Mouse (Mus musculus): ENCODE measurements around the gene Parp16. TPM values are rescaled to one million over a fixed set of nuclear protein-coding genes. Genes with fewer than 3 reads are reported as not detected.

Parp16 gene
- total and polyA plus RNA-seq, 3 experiments = 0.44 to 1.7 (median 0.81) TPM

- Histone ChIP-seq H3K9me3 (replicated peaks; ENCODE audit: low read length) (no peaks in the 10 kb centered on the region), H3K27me3 (replicated peaks) (peaks cover 3% of the 10 kb centered on the region), H3K36me3 (replicated peaks in 1 of 2; ENCODE audit: control insufficient read depth in 1 of 2, insufficient read depth in 1 of 2, low read length in 1 of 2) (peaks cover 0 to 2% of the 10 kb centered on the region in 2 experiments), H3K4me2 (ENCODE audit: insufficient read depth, low read depth, poor library complexity, severe bottlenecking) (no peak overlapping the region), H3K9ac (ENCODE audit: insufficient read depth, low read depth) (no peak overlapping the region), H3K79me2 (replicated peaks; ENCODE audit: control insufficient read depth, extremely low read depth, insufficient read depth, poor library complexity, severe bottlenecking) (no peaks in the 10 kb centered on the region), H3K4me3 (replicated peaks in 1 of 3; ENCODE audit: low read depth in 2 of 3, low read length in 2 of 3, poor library complexity in 1 of 3) (no peak overlapping the region), H3K4me1 (ENCODE audit: control insufficient read depth in 1 of 2, insufficient read depth in 2 of 2) (peaks cover 2 to 16% of the 10 kb centered on the region in 2 experiments; a peak in 3 of 4 replicates), H3K27ac (ENCODE audit: insufficient read depth, low read depth) (no peak overlapping the region)
- dilution Hi-C loops (cut with MboI; ENCODE audit: extremely low pct_ligation_motif_present, extremely low pct_unique_long_range_greater_than_20kb, low sequenced_read_pairs) (no loop called here), in situ Hi-C loops (cut with MboI; ENCODE audit: low pct_ligation_motif_present, low pct_unique_long_range_greater_than_20kb, low sequenced_read_pairs) (loop anchor here (5.0 kb wide), 1 partner anchor 38 kb away; no protein-coding TSS in a partner anchor)
- TF ChIP-seq NRF1 (IDR thresholded peaks at IDR 0.05; ENCODE audit: low read depth, low read length) (no peak), NELFE (IDR thresholded peaks at IDR 0.05; ENCODE audit: low read depth, low read length) (no peak), JUND (conservative IDR thresholded peaks at IDR 0.05; ENCODE audit: low read depth, low read length) (no peak), UBTF (IDR thresholded peaks at IDR 0.05; ENCODE audit: low read depth, low read length) (no peak), ZKSCAN1 (IDR thresholded peaks at IDR 0.05; ENCODE audit: borderline replicate concordance, low read depth, low read length) (no peak), JUN (IDR thresholded peaks at IDR 0.05; ENCODE audit: insufficient read depth, low read depth, low read length) (no peak), RAD21 (IDR thresholded peaks at IDR 0.05; ENCODE audit: low read depth, low read length) (peak; percentile 26), MEF2A (IDR thresholded peaks at IDR 0.05; ENCODE audit: borderline replicate concordance, low read depth, low read length) (no peak), MXI1 (IDR thresholded peaks at IDR 0.05; ENCODE audit: low read depth, low read length) (no peak), EP300 (IDR thresholded peaks at IDR 0.05; ENCODE audit: low read length) (no peak), POLR2A (IDR thresholded peaks at IDR 0.05; ENCODE audit: low read depth, low read length) (no peak), GABPA (IDR thresholded peaks at IDR 0.05; ENCODE audit: insufficient replicate concordance, low read depth, low read length) (no peak), KAT2A (IDR thresholded peaks at IDR 0.05; ENCODE audit: insufficient replicate concordance, low read length) (no peak), USF2 (conservative IDR thresholded peaks at IDR 0.05; ENCODE audit: low read depth, low read length) (no peak), IRF4 (IDR thresholded peaks at IDR 0.05; ENCODE audit: low read depth, low read length) (no peak), CTCF (conservative IDR thresholded peaks at IDR 0.05 in 1 of 2, IDR thresholded peaks at IDR 0.05 in 1 of 2; ENCODE audit: low read depth in 2 of 2, low read length in 2 of 2) (peak in 1 of 2 experiments; percentile 22; a peak in 2 of 4 replicates)
- no peak for DNase-seq (ENCODE audit: extremely low read depth)
These were observed 44.6 kb downstream of the Parp16 start for GRCm38 (mm10) chr9:65239731-65240130.

GRCm38 (mm10) chr9:65240587-65240986 is 45.4 kb downstream of the Parp16 start:
- DNase-seq (ENCODE audit: extremely low read depth) = no peak
- Histone ChIP-seq H3K79me2 (replicated peaks; ENCODE audit: control insufficient read depth, extremely low read depth, insufficient read depth, poor library complexity, severe bottlenecking) (no peaks in the 10 kb centered on the region), H3K9ac (ENCODE audit: insufficient read depth, low read depth) (no peak overlapping the region), H3K27me3 (replicated peaks) (peaks cover 3% of the 10 kb centered on the region), H3K9me3 (replicated peaks; ENCODE audit: low read length) (no peaks in the 10 kb centered on the region), H3K4me1 (ENCODE audit: control insufficient read depth in 1 of 2, insufficient read depth in 2 of 2) (peaks cover 2 to 16% of the 10 kb centered on the region in 2 experiments; a peak in 3 of 4 replicates), H3K36me3 (replicated peaks in 1 of 2; ENCODE audit: control insufficient read depth in 1 of 2, insufficient read depth in 1 of 2, low read length in 1 of 2) (peaks cover 0 to 2% of the 10 kb centered on the region in 2 experiments), H3K4me3 (replicated peaks in 1 of 3; ENCODE audit: low read depth in 2 of 3, low read length in 2 of 3, poor library complexity in 1 of 3) (no peak overlapping the region), H3K4me2 (ENCODE audit: insufficient read depth, low read depth, poor library complexity, severe bottlenecking) (no peak overlapping the region), H3K27ac (ENCODE audit: insufficient read depth, low read depth) (no peak overlapping the region)
- TF ChIP-seq UBTF (IDR thresholded peaks at IDR 0.05; ENCODE audit: low read depth, low read length) = no peak
- no peak for TF ChIP-seq ZKSCAN1 (IDR thresholded peaks at IDR 0.05; ENCODE audit: borderline replicate concordance, low read depth, low read length)
- no peak for TF ChIP-seq RCOR1 (conservative IDR thresholded peaks at IDR 0.05; ENCODE audit: low read depth, low read length)
- TF ChIP-seq BHLHE40 (IDR thresholded peaks at IDR 0.05; ENCODE audit: low read depth, low read length) = no peak
- TF ChIP-seq ETS1 (conservative IDR thresholded peaks at IDR 0.05; ENCODE audit: low read depth, low read length) = no peak
- no peak for TF ChIP-seq MAZ (IDR thresholded peaks at IDR 0.05; ENCODE audit: low read depth, low read length)
- dilution Hi-C loops (cut with MboI; ENCODE audit: extremely low pct_ligation_motif_present, extremely low pct_unique_long_range_greater_than_20kb, low sequenced_read_pairs) (no loop called here), in situ Hi-C loops (cut with MboI; ENCODE audit: low pct_ligation_motif_present, low pct_unique_long_range_greater_than_20kb, low sequenced_read_pairs) (loop anchor here (5.0 kb wide), 1 partner anchor 37 kb away; no protein-coding TSS in a partner anchor)
